Mouse (Mus musculus): Measurements from ENCODE around the gene Tubb4b. TPM values are rescaled to one million over a fixed set of nuclear protein-coding genes. Genes with fewer than 3 reads are reported as not detected.

Gene Tubb4b
- polyA plus RNA-seq, 1 experiment from 2014 or later: 671 TPM

DNA sequence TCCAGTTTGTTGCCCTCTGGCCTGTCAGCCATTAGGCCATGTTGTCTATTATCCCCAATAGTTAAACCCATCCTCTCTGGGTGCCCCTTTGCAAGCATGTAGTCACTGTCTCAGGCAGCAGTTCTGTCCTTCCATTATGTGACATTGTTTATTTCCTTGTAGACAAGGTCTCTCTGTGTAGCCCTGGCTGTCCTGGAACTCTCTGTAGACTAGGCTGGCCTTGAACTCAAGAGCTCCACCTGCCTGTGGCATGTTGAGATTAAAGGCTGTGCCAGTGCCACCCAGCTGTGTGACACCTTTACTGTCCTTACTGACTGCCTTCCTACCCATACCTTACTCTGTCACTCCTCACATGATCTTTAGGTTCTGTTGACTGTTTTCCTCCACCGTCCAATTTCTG is 27.8 kb upstream of the Tubb4b start:
- no peak for ATAC-seq (ENCODE audit: low FRiP score, low TSS enrichment)
- 82% methylated on average over 1 of the region's 1 CpGs for WGBS
- Histone ChIP-seq H3K4me2 (replicated peaks; ENCODE audit: low read depth, low read length) (no peak overlapping the region), H3K9ac (replicated peaks; ENCODE audit: low read length) (no peak overlapping the region), H3K27ac (ENCODE audit: low read length) (no peak overlapping the region), H3K4me3 (ENCODE audit: low read length) (no peak overlapping the region), H3K9me3 (ENCODE audit: low read length) (no peaks in the 10 kb centered on the region), H3K36me3 (ENCODE audit: insufficient read depth, low read length) (peaks cover 41% of the 10 kb centered on the region), H3K27me3 (ENCODE audit: insufficient read depth, low read length) (no peaks in the 10 kb centered on the region), H3K4me1 (ENCODE audit: insufficient read depth, low read length) (peaks cover 17% of the 10 kb centered on the region)

DNA sequence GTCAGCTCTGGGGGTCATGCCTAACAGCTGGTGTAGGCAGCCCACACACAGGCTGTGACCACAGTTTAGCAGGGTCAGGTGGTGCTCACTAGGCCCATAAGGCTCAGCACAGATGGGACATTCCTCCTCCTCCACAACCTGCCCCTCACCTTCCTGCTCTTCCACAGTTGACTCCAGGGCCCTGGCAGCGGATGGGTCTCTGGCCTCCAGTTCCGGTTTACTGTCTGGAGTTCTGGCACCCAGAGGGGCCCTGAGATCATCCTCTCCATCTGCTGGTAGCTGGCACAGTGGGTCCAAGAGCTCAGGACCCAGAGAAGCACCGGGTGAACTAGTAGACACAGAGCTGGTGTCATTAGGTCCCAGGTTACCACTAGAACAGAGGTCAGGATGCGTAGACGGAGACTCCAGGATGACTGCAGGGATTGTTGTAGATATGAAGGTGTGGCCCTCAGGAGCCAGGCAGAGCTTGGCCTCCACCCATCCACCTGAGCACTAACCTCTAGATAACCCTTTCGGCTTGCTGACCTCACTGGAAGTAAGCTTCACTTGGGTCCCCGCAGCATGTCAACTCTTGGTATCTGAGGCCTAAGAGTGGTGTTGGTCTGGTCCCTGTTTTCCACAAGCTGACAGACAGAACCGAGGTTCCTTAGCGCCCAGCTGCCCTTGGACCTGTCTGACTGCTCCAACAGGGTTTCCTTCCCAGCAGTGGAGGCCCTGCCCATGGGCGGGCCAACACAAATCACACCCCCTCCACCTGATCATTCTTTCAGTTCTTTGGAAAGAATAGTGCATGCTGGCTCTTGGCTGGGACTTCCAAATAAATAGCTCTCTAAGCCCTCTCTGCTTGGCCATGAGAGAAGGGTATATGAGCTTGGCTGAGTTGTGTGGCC is 21.9 kb upstream of the Tubb4b start, which contains the start of gene AL732309.1:
TSS of gene AL732309.1 (minus strand) at position 681 of the 890 bp plus-strand sequence.
- no peak for ATAC-seq (ENCODE audit: low FRiP score, low TSS enrichment)

DNA sequence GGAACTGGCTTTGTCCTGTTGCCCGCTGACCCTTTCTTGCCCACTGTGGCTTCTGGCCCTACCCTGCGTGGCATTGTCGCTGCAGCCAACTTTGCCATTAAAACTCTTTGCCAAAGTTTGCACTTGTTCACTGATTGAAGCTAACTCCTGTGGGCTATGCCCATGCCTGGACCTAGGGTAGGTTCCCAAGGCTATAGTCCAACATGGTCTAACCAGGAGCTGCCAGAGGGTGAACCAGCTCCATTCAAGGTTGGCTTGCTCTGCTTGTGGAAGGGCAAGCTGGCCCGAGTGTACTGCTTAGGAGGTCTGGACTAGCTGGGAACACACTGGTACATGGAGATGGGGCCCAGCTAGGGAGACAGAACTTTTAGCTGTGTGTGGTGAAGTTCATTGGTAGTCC is 19.6 kb upstream of the Tubb4b start:
- H3K4me1 ChIP-seq (ENCODE audit: insufficient read depth, low read length): peaks cover 26% of the 10 kb centered on the region
- no peaks in the 10 kb centered on the region for H3K9me3 ChIP-seq (ENCODE audit: low read length)
- no peak for ATAC-seq (ENCODE audit: low FRiP score, low TSS enrichment)
- H3K4me3 ChIP-seq (ENCODE audit: low read length): no peak overlapping the region
- H3K27me3 ChIP-seq (ENCODE audit: insufficient read depth, low read length): peaks cover 20% of the 10 kb centered on the region
- 87% methylated on average over 4 of the region's 4 CpGs for WGBS
- no peak overlapping the region for H3K9ac ChIP-seq (replicated peaks; ENCODE audit: low read length)
- no peak overlapping the region for H3K27ac ChIP-seq (ENCODE audit: low read length)
- no peak overlapping the region for H3K4me2 ChIP-seq (replicated peaks; ENCODE audit: low read depth, low read length)
- peaks cover 19% of the 10 kb centered on the region for H3K36me3 ChIP-seq (ENCODE audit: insufficient read depth, low read length)

More for the DNA sequence above, 21.9 kb upstream of the Tubb4b start, which contains the start of gene AL732309.1:
- Histone ChIP-seq H3K4me1 (ENCODE audit: insufficient read depth, low read length) (peaks cover 15% of the 10 kb centered on the region), H3K9ac (replicated peaks; ENCODE audit: low read length) (no peak within 1 kb of the TSS), H3K9me3 (ENCODE audit: low read length) (no peaks in the 10 kb centered on the region), H3K4me2 (replicated peaks; ENCODE audit: low read depth, low read length) (no peak within 1 kb of the TSS), H3K27me3 (ENCODE audit: insufficient read depth, low read length) (peaks cover 17% of the 10 kb centered on the region), H3K4me3 (ENCODE audit: low read length) (no peak within 1 kb of the TSS), H3K36me3 (ENCODE audit: insufficient read depth, low read length) (peaks cover 38% of the 10 kb centered on the region), H3K27ac (ENCODE audit: low read length) (no peak within 1 kb of the TSS)
- 82% methylated on average over 10 of the region's 10 CpGs for WGBS

DNA sequence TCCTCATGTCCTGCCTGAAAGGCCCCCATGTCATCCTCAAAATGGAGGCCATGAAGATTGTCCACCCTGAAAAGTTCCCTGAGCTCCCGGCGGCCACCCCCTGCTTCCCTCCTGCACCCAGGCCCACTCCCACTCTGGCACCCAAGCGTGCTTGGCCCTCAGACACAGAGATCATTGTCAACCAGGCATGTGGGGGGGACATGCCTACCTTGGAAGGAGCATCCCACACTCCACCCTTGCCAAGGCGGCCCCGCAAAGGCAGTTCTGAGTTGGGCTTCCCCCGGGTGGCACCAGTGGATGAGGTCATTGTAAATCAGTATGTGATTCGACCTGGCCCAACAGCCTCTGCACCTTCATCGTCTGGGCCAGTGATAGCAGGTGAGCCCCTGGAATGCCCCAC is 18.8 kb upstream of the Tubb4b start:
- WGBS: 82% methylated on average over 8 of the region's 8 CpGs
- no peak for ATAC-seq (ENCODE audit: low FRiP score, low TSS enrichment)
- Histone ChIP-seq H3K27me3 (ENCODE audit: insufficient read depth, low read length) (peaks cover 20% of the 10 kb centered on the region), H3K4me2 (replicated peaks; ENCODE audit: low read depth, low read length) (no peak overlapping the region), H3K36me3 (ENCODE audit: insufficient read depth, low read length) (peaks cover 13% of the 10 kb centered on the region), H3K27ac (ENCODE audit: low read length) (no peak overlapping the region), H3K9ac (replicated peaks; ENCODE audit: low read length) (no peak overlapping the region), H3K4me1 (ENCODE audit: insufficient read depth, low read length) (peaks cover 26% of the 10 kb centered on the region), H3K9me3 (ENCODE audit: low read length) (no peaks in the 10 kb centered on the region), H3K4me3 (ENCODE audit: low read length) (no peak overlapping the region)

DNA sequence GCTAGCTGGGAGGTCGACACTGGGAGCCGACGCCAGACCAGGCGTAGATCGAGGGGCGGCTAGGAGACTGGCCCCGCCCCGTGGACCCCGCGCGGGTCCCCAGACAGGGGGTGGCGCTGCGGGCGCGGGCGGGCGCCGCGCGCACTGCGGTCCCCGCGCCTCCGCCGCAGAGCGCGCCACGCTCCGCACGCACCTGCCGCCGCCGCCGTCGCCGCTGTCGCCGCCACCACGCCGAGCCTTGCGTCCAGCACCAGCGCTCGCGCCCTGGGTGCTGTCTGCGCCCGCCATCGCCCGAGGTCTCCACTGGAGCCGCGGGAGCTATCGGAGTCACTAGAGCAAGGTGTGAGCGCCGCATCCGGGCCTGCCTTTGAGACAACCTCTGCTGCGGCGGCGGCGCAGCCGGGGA is 17.6 kb upstream of the Tubb4b start, which contains the start of the genes Rnf208 and Cysrt1:
TSS of gene Rnf208 (plus strand) at position 155 of the 406 bp plus-strand sequence.
TSS of gene Cysrt1 (minus strand) at position 352 of the 406 bp plus-strand sequence.
- H3K27ac ChIP-seq (ENCODE audit: low read length): peak within 1 kb of the TSS; percentile 56; the same call in 1 of the 2 replicates
- H3K4me1 ChIP-seq (ENCODE audit: insufficient read depth, low read length): peaks cover 26% of the 10 kb centered on the region
- 0% methylated on average over 56 of the region's 59 CpGs for WGBS

DNA sequence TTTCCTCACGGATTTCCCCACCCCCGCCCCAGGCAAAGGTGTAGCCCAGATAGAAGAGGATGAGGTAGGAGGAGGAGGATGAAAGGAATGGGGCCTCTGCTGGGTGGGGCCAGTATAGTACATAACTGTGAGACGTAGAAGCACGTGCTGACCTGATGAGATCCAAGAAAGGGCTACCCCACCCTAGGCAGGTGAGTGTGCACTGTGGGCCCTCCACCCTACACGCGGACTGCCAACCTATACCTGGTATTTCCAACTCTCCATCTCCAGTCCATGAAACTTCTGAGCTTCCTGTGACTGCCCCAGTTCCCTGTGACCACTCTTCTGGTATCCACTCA is 16.9 kb upstream of the Tubb4b start:
- peak overlapping the region; percentile 97 for H3K4me2 ChIP-seq (replicated peaks; ENCODE audit: low read depth, low read length)
- H3K4me3 ChIP-seq (ENCODE audit: low read length): peak overlapping the region; percentile 63
- 0 out of 2 replicates have a peak, but pooled peaks cover 3% of the 10 kb centered on the region for H3K36me3 ChIP-seq (ENCODE audit: insufficient read depth, low read length)
- peaks cover 20% of the 10 kb centered on the region for H3K27me3 ChIP-seq (ENCODE audit: insufficient read depth, low read length)
- ATAC-seq (ENCODE audit: low FRiP score, low TSS enrichment): no peak
- peak overlapping the region; percentile 78; the same call in 1 of the 2 replicates for H3K9ac ChIP-seq (replicated peaks; ENCODE audit: low read length)
- no peaks in the 10 kb centered on the region for H3K9me3 ChIP-seq (ENCODE audit: low read length)
- peaks cover 26% of the 10 kb centered on the region for H3K4me1 ChIP-seq (ENCODE audit: insufficient read depth, low read length)
- WGBS: 12% methylated on average over 6 of the region's 6 CpGs
- H3K27ac ChIP-seq (ENCODE audit: low read length): 0 out of 2 replicates have a peak overlapping the region, but pooled peaks have one; percentile 56

More for the DNA sequence above, 17.6 kb upstream of the Tubb4b start, which contains the start of the genes Rnf208 and Cysrt1:
- ATAC-seq (ENCODE audit: low FRiP score, low TSS enrichment): no peak
- H3K9ac ChIP-seq (replicated peaks; ENCODE audit: low read length): peak within 1 kb of the TSS; percentile 78
- H3K9me3 ChIP-seq (ENCODE audit: low read length): no peaks in the 10 kb centered on the region
- 0 out of 2 replicates have a peak, but pooled peaks cover 6% of the 10 kb centered on the region for H3K36me3 ChIP-seq (ENCODE audit: insufficient read depth, low read length)
- H3K4me3 ChIP-seq (ENCODE audit: low read length): peak within 1 kb of the TSS; percentile 63
- peaks cover 20% of the 10 kb centered on the region for H3K27me3 ChIP-seq (ENCODE audit: insufficient read depth, low read length)
- peak within 1 kb of the TSS; percentile 97 for H3K4me2 ChIP-seq (replicated peaks; ENCODE audit: low read depth, low read length)

DNA sequence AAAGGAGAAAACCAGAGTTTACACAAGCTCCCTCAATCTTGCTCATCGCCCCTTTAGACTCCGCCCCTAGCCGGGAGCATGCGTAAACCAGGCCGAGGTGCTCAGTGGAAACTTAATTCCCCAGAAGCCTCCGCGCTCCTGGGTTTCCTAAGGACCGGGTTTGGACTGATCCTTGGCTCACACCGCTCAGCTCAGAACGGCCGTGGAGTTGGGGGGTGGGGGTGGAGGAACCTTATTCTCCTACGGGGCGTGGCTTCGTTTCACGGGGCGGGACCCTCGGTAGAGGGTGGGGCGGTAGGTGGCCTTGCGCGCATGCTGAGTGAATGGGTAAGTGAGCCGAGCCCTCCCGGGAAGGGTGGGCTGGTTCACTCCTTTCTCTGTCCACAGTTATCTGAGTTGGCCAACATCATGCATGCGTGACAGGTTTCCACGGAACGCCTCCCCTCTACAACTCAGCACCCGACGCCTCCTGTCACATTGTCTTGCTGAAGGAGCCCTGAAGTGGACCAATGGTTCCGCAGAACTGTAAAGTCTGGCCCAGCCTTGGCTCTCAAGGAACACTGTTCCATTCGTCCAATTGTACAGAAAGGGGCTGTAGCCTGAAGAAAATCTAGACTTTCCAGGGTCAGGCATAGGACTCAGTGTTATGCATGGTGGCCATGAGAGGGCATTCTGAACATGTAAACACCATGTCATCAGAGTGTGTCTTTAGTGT is 16.4 kb upstream of the Tubb4b start:
- Histone ChIP-seq H3K4me3 (ENCODE audit: low read length) (peak overlapping the region; percentile 63), H3K4me1 (ENCODE audit: insufficient read depth, low read length) (peaks cover 26% of the 10 kb centered on the region), H3K9me3 (ENCODE audit: low read length) (no peaks in the 10 kb centered on the region), H3K27ac (ENCODE audit: low read length) (peak overlapping the region; percentile 56), H3K4me2 (replicated peaks; ENCODE audit: low read depth, low read length) (peak overlapping the region; percentile 97), H3K36me3 (ENCODE audit: insufficient read depth, low read length) (0 out of 2 replicates have a peak, but pooled peaks cover 3% of the 10 kb centered on the region), H3K9ac (replicated peaks; ENCODE audit: low read length) (peak overlapping the region; percentile 55), H3K27me3 (ENCODE audit: insufficient read depth, low read length) (peaks cover 20% of the 10 kb centered on the region)
- 1% methylated on average over 29 of the region's 29 CpGs for WGBS
- peak; percentile 88 for ATAC-seq (ENCODE audit: low FRiP score, low TSS enrichment)

DNA sequence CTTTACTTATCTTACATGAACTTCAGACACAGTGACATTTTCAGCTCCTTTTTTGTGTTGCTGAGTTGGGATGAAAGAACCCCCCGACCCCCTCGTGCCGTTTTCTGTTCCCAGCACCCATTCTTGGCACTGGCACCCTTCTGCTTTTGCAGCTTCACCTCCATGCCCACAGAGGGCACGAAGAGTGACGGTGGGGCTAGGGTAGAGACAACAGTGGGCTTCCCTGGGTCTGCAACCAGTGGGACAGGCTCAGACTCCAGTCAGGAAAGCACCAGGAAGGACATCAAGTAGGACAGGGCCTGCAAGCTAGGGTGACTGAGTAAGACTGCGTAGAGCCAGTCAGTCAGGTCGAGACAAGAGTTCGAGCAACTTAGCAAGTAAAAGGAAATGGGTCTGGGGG is 15.8 kb upstream of the Tubb4b start:
- peaks cover 20% of the 10 kb centered on the region for H3K27me3 ChIP-seq (ENCODE audit: insufficient read depth, low read length)
- H3K4me2 ChIP-seq (replicated peaks; ENCODE audit: low read depth, low read length): peak overlapping the region; percentile 97
- H3K4me3 ChIP-seq (ENCODE audit: low read length): peak overlapping the region; percentile 63
- peak overlapping the region; percentile 55 for H3K9ac ChIP-seq (replicated peaks; ENCODE audit: low read length)
- peak; percentile 12 for ATAC-seq (ENCODE audit: low FRiP score, low TSS enrichment)
- H3K27ac ChIP-seq (ENCODE audit: low read length): peak overlapping the region; percentile 56
- H3K36me3 ChIP-seq (ENCODE audit: insufficient read depth, low read length): 0 out of 2 replicates have a peak, but pooled peaks cover under 1% of the 10 kb centered on the region
- no peaks in the 10 kb centered on the region for H3K9me3 ChIP-seq (ENCODE audit: low read length)
- 51% methylated on average over 8 of the region's 8 CpGs for WGBS
- peaks cover 26% of the 10 kb centered on the region for H3K4me1 ChIP-seq (ENCODE audit: insufficient read depth, low read length)

DNA sequence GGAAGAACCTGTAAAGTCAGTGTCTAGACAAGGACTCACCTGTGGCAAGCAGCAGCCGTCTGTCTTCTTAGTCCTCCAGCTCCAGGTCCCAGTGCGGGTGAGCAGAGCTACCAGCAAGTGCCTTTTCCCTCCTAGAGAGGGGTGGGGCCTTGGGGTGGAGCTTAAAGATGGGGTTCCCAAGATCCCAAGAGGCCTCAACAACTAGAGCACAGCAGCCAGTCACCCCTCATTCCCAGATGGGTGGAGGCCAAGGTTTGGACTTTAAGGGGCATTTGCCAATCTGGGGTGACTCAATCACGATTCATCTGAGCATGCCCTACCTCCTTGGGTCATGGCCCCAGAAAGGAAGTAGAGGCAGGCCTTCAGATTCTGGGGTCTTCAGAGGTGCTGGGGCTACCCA is 15.3 kb upstream of the Tubb4b start:
- Histone ChIP-seq H3K9me3 (ENCODE audit: low read length) (no peaks in the 10 kb centered on the region), H3K4me1 (ENCODE audit: insufficient read depth, low read length) (peaks cover 26% of the 10 kb centered on the region), H3K27me3 (ENCODE audit: insufficient read depth, low read length) (peaks cover 20% of the 10 kb centered on the region), H3K4me3 (ENCODE audit: low read length) (no peak overlapping the region), H3K4me2 (replicated peaks; ENCODE audit: low read depth, low read length) (no peak overlapping the region), H3K27ac (ENCODE audit: low read length) (no peak overlapping the region), H3K9ac (replicated peaks; ENCODE audit: low read length) (no peak overlapping the region), H3K36me3 (ENCODE audit: insufficient read depth, low read length) (no peaks in the 10 kb centered on the region)
- ATAC-seq (ENCODE audit: low FRiP score, low TSS enrichment): no peak
- WGBS: 86% methylated on average over 3 of the region's 3 CpGs
